Mouse (Mus musculus): ENCODE data around the gene Dlg2.

DNA sequence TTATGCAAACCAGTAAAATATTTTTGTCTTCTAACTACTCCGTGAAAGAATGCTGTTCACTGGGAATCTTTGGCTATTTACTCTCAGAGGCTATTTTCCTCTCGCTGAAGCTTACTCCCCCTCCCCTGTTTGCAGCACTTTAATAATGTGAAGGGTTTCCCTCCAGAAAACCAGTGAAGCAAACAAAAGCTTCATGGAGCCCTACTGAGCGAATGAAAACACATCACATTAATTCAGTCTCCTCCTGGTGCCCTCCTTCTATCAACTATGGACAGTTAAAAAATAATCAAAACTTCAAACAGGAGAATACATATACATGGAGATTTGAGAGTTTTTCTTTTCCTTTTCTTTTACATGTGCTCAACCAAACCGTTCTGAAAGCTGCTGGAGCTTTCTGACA is 1330.2 kb downstream of the Dlg2 start:
- TF ChIP-seq GATA1 (IDR thresholded peaks at IDR 0.05; ENCODE audit: borderline replicate concordance, low read length) = no peak
- no peak for TF ChIP-seq FLI1 (IDR thresholded peaks at IDR 0.05; ENCODE audit: low read length)
